Mouse (Mus musculus) olfactory bulb, adult 2 months (tissue): ENCODE data around the gene Rap1gap2.

Source experiments
- CTCF ChIP-seq: fragments of 200-500 bp; IDR thresholded peaks from 2 replicates; pipeline ENCODE4 v1.5.1; 2012; ENCODE audit warnings: low read depth, mild to moderate bottlenecking, low read length, moderate library complexity; ENCODE audit not compliant: insufficient read depth
- POLR2A ChIP-seq: fragments of 200-500 bp; IDR thresholded peaks from 2 replicates; pipeline ENCODE4 v1.6.1; 2012; ENCODE audit warnings: mild to moderate bottlenecking, low read depth, low read length, moderate library complexity; ENCODE audit not compliant: insufficient read depth

GRCm38 (mm10) chr11:74512595-74512994 is 98.1 kb downstream of the Rap1gap2 start:
- TF ChIP-seq CTCF: no peak
- TF ChIP-seq POLR2A: no peak
